Mouse (Mus musculus) CH12.LX (cell line): ENCODE results near the gene Tm9sf4. TPM values are rescaled to one million over a fixed set of nuclear protein-coding genes. Genes with fewer than 3 reads are reported as not detected.
A peak's percentile ranks its signal among the peaks of the same experiment; 100 is the strongest.

Experiments
- DNase-seq: peaks from one replicate; pipeline ENCODE4 v3.0.0-alpha.2; 2013; ENCODE audit errors: extremely low read depth
- H3K27ac ChIP-seq: 2 replicates; pipeline ENCODE4 v1.5.1; 2012; ENCODE audit warnings: low read depth, mild to moderate bottlenecking, control low read depth, moderate library complexity; ENCODE audit not compliant: insufficient read depth
- H3K27me3 ChIP-seq: replicated peaks from 2 replicates; pipeline ENCODE3; 2012; ENCODE audit warnings: inconsistent platforms
- H3K36me3 ChIP-seq, 2 experiments: replicated peaks in 1 of 2; 2 replicates each; pipeline versions ENCODE3 to v1.6.1; 2012; ENCODE audit warnings: inconsistent platforms in 1 of 2, low read length in 1 of 2, mild to moderate bottlenecking in 1 of 2, mixed read lengths in 1 of 2, moderate library complexity in 1 of 2; ENCODE audit not compliant: control insufficient read depth in 1 of 2, insufficient read depth in 1 of 2
- H3K4me1 ChIP-seq, 2 experiments: 2 replicates each; pipeline ENCODE4 v1.6.1; 2012; ENCODE audit warnings: inconsistent platforms in 1 of 2, moderate library complexity in 1 of 2; ENCODE audit not compliant: insufficient read depth in 2 of 2, control insufficient read depth in 1 of 2
- H3K4me2 ChIP-seq: 2 replicates; pipeline ENCODE4 v1.6.1; 2012; ENCODE audit warnings: low read depth, mild to moderate bottlenecking, control low read depth; ENCODE audit not compliant: poor library complexity, insufficient read depth, severe bottlenecking
- H3K4me3 ChIP-seq, 3 experiments: fragments of 150-350 bp in 1 of 3; sonication (generic) in 1 of 3; replicated peaks in 1 of 3; 2 replicates each; pipeline versions ENCODE3 to v1.5.1; 2011 to 2012; ENCODE audit warnings: low read depth in 2 of 3, low read length in 2 of 3, mild to moderate bottlenecking in 2 of 3, moderate library complexity in 2 of 3, control low read depth in 1 of 3, improper control_type of control experiment in 1 of 3, inconsistent platforms in 1 of 3, mixed read lengths in 1 of 3; ENCODE audit not compliant: poor library complexity in 1 of 3
- H3K79me2 ChIP-seq: replicated peaks from 2 replicates; pipeline ENCODE4 v1.6.1; 2012; ENCODE audit warnings: mild to moderate bottlenecking, moderate library complexity; ENCODE audit not compliant: control insufficient read depth, poor library complexity, insufficient read depth, severe bottlenecking; ENCODE audit errors: extremely low read depth
- H3K9ac ChIP-seq: 2 replicates; pipeline ENCODE4 v1.6.1; 2012; ENCODE audit warnings: low read depth, mild to moderate bottlenecking, control low read depth, moderate library complexity; ENCODE audit not compliant: insufficient read depth
- H3K9me3 ChIP-seq: replicated peaks from 2 replicates; pipeline ENCODE3; 2012; ENCODE audit warnings: low read length, inconsistent platforms, mixed read lengths
- BHLHE40 ChIP-seq: IDR thresholded peaks from 2 replicates; pipeline ENCODE4 v1.6.1; 2011; ENCODE audit warnings: mild to moderate bottlenecking, low read depth, low read length, improper control_type of control experiment
- CTCF ChIP-seq, 2 experiments: IDR thresholded peaks in 1 of 2; conservative IDR thresholded peaks in 1 of 2; 2 replicates each; pipeline ENCODE4 v1.5.1; 2011 to 2012; ENCODE audit warnings: low read depth in 2 of 2, low read length in 2 of 2, improper control_type of control experiment in 1 of 2, inconsistent platforms in 1 of 2, mild to moderate bottlenecking in 1 of 2, moderate library complexity in 1 of 2
- ELF1 ChIP-seq: IDR thresholded peaks from 2 replicates; pipeline ENCODE4 v1.6.1; 2014; ENCODE audit warnings: low read depth, mild to moderate bottlenecking, inconsistent platforms, low read length, improper control_type of control experiment
- EP300 ChIP-seq: IDR thresholded peaks from 2 replicates; pipeline ENCODE4 v1.6.1; 2011; ENCODE audit warnings: low read length, improper control_type of control experiment
- ETS1 ChIP-seq: conservative IDR thresholded peaks from 2 replicates; pipeline ENCODE4 v1.6.1; 2012; ENCODE audit warnings: low read depth, mild to moderate bottlenecking, inconsistent platforms, low read length, improper control_type of control experiment, moderate library complexity
- IRF4 ChIP-seq: IDR thresholded peaks from 2 replicates; pipeline ENCODE4 v1.6.1; 2014; ENCODE audit warnings: low read depth, mild to moderate bottlenecking, inconsistent platforms, low read length, improper control_type of control experiment
- JUN ChIP-seq: IDR thresholded peaks from 2 replicates; pipeline ENCODE4 v1.6.1; 2011; ENCODE audit warnings: low read depth, mild to moderate bottlenecking, low read length, improper control_type of control experiment, moderate library complexity; ENCODE audit not compliant: insufficient read depth
- JUND ChIP-seq: conservative IDR thresholded peaks from 2 replicates; pipeline ENCODE4 v1.6.1; 2011; ENCODE audit warnings: low read depth, low read length, improper control_type of control experiment
- MAFK ChIP-seq: IDR thresholded peaks from 2 replicates; pipeline ENCODE4 v1.6.1; 2011; ENCODE audit warnings: low read length, improper control_type of control experiment; ENCODE audit not compliant: insufficient replicate concordance
- MAX ChIP-seq: IDR thresholded peaks from 2 replicates; pipeline ENCODE4 v1.6.1; 2011; ENCODE audit warnings: low read length, improper control_type of control experiment
- MAZ ChIP-seq: IDR thresholded peaks from 2 replicates; pipeline ENCODE4 v1.6.1; 2012; ENCODE audit warnings: low read depth, mild to moderate bottlenecking, inconsistent platforms, low read length, improper control_type of control experiment, moderate library complexity
- MEF2A ChIP-seq: IDR thresholded peaks from 2 replicates; pipeline ENCODE4 v1.6.1; 2014; ENCODE audit warnings: low read depth, mild to moderate bottlenecking, inconsistent platforms, low read length, improper control_type of control experiment, borderline replicate concordance
- MXI1 ChIP-seq: IDR thresholded peaks from 2 replicates; pipeline ENCODE4 v1.6.1; 2011; ENCODE audit warnings: mild to moderate bottlenecking, low read depth, low read length, improper control_type of control experiment
- MYC ChIP-seq: IDR thresholded peaks from 2 replicates; pipeline ENCODE4 v1.6.1; 2011; ENCODE audit warnings: low read depth, mild to moderate bottlenecking, improper control_type of control experiment, low read length
- NELFE ChIP-seq: IDR thresholded peaks from 2 replicates; pipeline ENCODE4 v1.6.1; 2011; ENCODE audit warnings: low read depth, low read length, improper control_type of control experiment
- PAX5 ChIP-seq: IDR thresholded peaks from 2 replicates; pipeline ENCODE4 v1.6.1; 2012; ENCODE audit warnings: low read length, inconsistent platforms, mixed read lengths
- POLR2A ChIP-seq: IDR thresholded peaks from 2 replicates; pipeline ENCODE4 v1.6.1; 2011; ENCODE audit warnings: low read depth, mild to moderate bottlenecking, improper control_type of control experiment, low read length
- RAD21 ChIP-seq: IDR thresholded peaks from 2 replicates; pipeline ENCODE4 v1.6.1; 2011; ENCODE audit warnings: low read depth, mild to moderate bottlenecking, low read length, improper control_type of control experiment, moderate library complexity
- SIN3A ChIP-seq: IDR thresholded peaks from 2 replicates; pipeline ENCODE4 v1.6.1; 2012; ENCODE audit warnings: low read length, improper control_type of control experiment, inconsistent platforms
- SMC3 ChIP-seq: IDR thresholded peaks from 2 replicates; pipeline ENCODE4 v1.6.1; 2011; ENCODE audit warnings: low read depth, low read length, improper control_type of control experiment
- TBP ChIP-seq: conservative IDR thresholded peaks from 2 replicates; pipeline ENCODE4 v1.6.1; 2011; ENCODE audit warnings: low read depth, low read length, improper control_type of control experiment
- TCF12 ChIP-seq: IDR thresholded peaks from 2 replicates; pipeline ENCODE4 v1.6.1; 2014; ENCODE audit warnings: low read depth, mild to moderate bottlenecking, inconsistent platforms, low read length, improper control_type of control experiment
- UBTF ChIP-seq: IDR thresholded peaks from 2 replicates; pipeline ENCODE4 v1.6.1; 2012; ENCODE audit warnings: low read depth, mild to moderate bottlenecking, inconsistent platforms, low read length, improper control_type of control experiment, moderate library complexity
- USF2 ChIP-seq: conservative IDR thresholded peaks from 2 replicates; pipeline ENCODE4 v1.6.1; 2011; ENCODE audit warnings: low read depth, low read length, improper control_type of control experiment
- ZC3H11A ChIP-seq: IDR thresholded peaks from 2 replicates; pipeline ENCODE4 v1.6.1; 2012; ENCODE audit warnings: low read depth, mild to moderate bottlenecking, inconsistent platforms, low read length, improper control_type of control experiment
- ZNF384 ChIP-seq: IDR thresholded peaks from 2 replicates; pipeline ENCODE4 v1.6.1; 2012; ENCODE audit warnings: low read depth, low read length, improper control_type of control experiment, inconsistent platforms
- dilution Hi-C: fragments of 300-500 bp; cut with MboI; formaldehyde crosslinking; loops from 2 replicates; pipeline ENCODE4 v1.14.3; 2020; ENCODE audit warnings: low sequenced_read_pairs; ENCODE audit not compliant: extremely low pct_unique_long_range_greater_than_20kb, extremely low pct_ligation_motif_present
- in situ Hi-C: fragments of 300-500 bp; cut with MboI; formaldehyde crosslinking; loops from 3 replicates; pipeline ENCODE4 v1.14.3; 2019; ENCODE audit warnings: low sequenced_read_pairs, low pct_ligation_motif_present, low pct_unique_long_range_greater_than_20kb, mixed read lengths
- polyA plus RNA-seq: library from polyadenylated mRNA; unstranded; fragments of >175 nt; gene quantifications from 2 replicates; pipeline ENCODE4 v1.2.1, GENCODE M21; 2012; ENCODE audit warnings: low read depth; ENCODE audit not compliant: insufficient read length
- total RNA-seq, 2 experiments: library from RNA; depleted of rRNA; stranded (reverse); fragments of 300-350 nt in 1 of 2; fragments of >200 nt in 1 of 2; gene quantifications; 2 replicates each; pipeline ENCODE4 v1.2.3; 2012 to 2014

Gene Tm9sf4
- total and polyA plus RNA-seq, 3 experiments: 13.3 to 51.1 (median 30.4) TPM

- Histone ChIP-seq H3K27me3 (no peaks in the 10 kb centered on the region), H3K79me2 (no peaks in the 10 kb centered on the region), H3K9me3 (no peaks in the 10 kb centered on the region), H3K4me2 (no peak overlapping the region), H3K4me3 (no peak overlapping the region), H3K9ac (no peak overlapping the region), H3K36me3 (peaks cover 77 to 94% of the 10 kb centered on the region in 2 experiments), H3K27ac (no peak overlapping the region), H3K4me1 (no peaks in the 10 kb centered on the region)
- DNase-seq: no peak
- no peak for TF ChIP-seq RAD21
- no peak for TF ChIP-seq JUN
- no peak for TF ChIP-seq SIN3A
- no peak for TF ChIP-seq TBP
- no peak for TF ChIP-seq MAFK
- TF ChIP-seq JUND: no peak
- dilution Hi-C loops: no loop called here
- in situ Hi-C loops: no loop called here
These were observed 30.1 kb downstream of the Tm9sf4 start for GRCm38 (mm10) chr2:153191242-153191641.

DNA sequence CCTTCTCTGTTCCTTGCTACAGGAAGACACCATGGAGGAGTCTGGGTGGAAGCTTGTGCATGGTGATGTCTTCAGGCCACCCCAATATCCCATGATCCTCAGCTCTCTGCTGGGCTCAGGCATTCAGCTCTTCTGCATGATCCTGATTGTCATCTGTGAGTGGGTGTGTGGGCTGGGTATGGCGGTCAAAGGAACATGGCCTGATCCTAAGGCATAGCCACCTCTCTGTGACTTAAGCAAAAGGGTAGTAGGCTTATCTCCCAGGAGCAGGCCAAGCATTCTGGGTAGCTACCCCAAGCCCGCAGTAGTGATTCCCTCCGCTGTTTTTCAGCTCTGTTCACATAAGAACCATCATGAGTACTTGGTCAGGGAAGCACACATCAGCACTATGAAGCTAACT lies 33.2 kb downstream of the Tm9sf4 start:
- Histone ChIP-seq H3K79me2 (no peaks in the 10 kb centered on the region), H3K4me1 (peaks cover 9 to 23% of the 10 kb centered on the region in 2 experiments), H3K9ac (no peak overlapping the region), H3K4me3 (no peak overlapping the region), H3K27me3 (no peaks in the 10 kb centered on the region), H3K27ac (no peak overlapping the region), H3K9me3 (no peaks in the 10 kb centered on the region), H3K36me3 (peaks cover 62 to 87% of the 10 kb centered on the region in 2 experiments), H3K4me2 (no peak overlapping the region)
- no peak for DNase-seq
- in situ Hi-C loops: no loop called here
- dilution Hi-C loops: no loop called here
- no peak for TF ChIP-seq POLR2A

DNA sequence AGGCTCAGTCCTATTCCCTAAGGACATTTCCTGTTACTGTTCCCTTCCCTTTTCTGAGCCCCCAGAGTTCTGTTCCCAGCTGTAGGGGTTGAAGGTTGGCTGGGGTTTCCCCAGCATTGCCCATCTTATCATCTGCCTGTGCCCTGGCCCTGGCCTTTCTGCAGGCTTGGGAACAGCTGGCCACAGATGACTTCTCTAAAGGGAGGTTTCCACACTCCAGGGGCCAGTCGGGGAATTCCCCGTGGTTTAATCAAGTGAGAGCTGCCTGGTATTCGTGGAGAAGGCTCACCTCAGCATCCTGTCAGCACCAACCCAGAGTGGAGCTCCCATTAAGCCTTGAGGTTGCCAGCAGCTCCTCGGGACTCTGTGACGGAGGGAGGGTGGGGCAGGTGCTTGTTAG lies 37.4 kb downstream of the Tm9sf4 start:
- no peak overlapping the region for H3K4me3 ChIP-seq
- no peaks in the 10 kb centered on the region for H3K79me2 ChIP-seq
- DNase-seq: peak; percentile 75
- H3K4me2 ChIP-seq: peak overlapping the region; percentile 11; the same call in 1 of the 2 replicates
- no peaks in the 10 kb centered on the region for H3K27me3 ChIP-seq
- peaks cover 55 to 79% of the 10 kb centered on the region in 2 experiments for H3K36me3 ChIP-seq
- dilution Hi-C loops (no loop called here), in situ Hi-C loops (no loop called here)
- H3K4me1 ChIP-seq: peaks cover 9 to 32% of the 10 kb centered on the region in 2 experiments
- H3K27ac ChIP-seq: peak overlapping the region; percentile 20; the same call in 1 of the 2 replicates
- peaks cover 3% of the 10 kb centered on the region for H3K9me3 ChIP-seq
- H3K9ac ChIP-seq: no peak overlapping the region
- TF ChIP-seq ETS1 (peak; percentile 67), CTCF (conservative IDR thresholded peaks at IDR 0.05 in 1 of 2, IDR thresholded peaks at IDR 0.05 in 1 of 2; ENCODE audit: low read depth in 2 of 2, low read length in 2 of 2) (no peak), MXI1 (no peak), SIN3A (peak; percentile 34), RAD21 (no peak), ZNF384 (no peak), MAFK (no peak), TCF12 (no peak; the same call in 1 of the 2 replicates), PAX5 (no peak), MYC (no peak), MAZ (no peak; the same call in 1 of the 2 replicates), EP300 (peak; percentile 55), JUN (no peak), SMC3 (no peak), IRF4 (no peak), USF2 (no peak), MAX (peak; percentile 51; the same call in 1 of the 2 replicates), UBTF (no peak), NELFE (no peak), MEF2A (no peak; the same call in 1 of the 2 replicates), BHLHE40 (peak; percentile 43), JUND (no peak), POLR2A (no peak), ELF1 (no peak), ZC3H11A (no peak)
